Mouse (Mus musculus) C2C12 (cell line): ENCODE data around the gene Slit3.

Source experiments
- CTCF ChIP-seq: IDR thresholded peaks from one replicate; pipeline ENCODE4 v1.5.1; 2011; ENCODE audit not compliant: control insufficient read depth, insufficient read depth, insufficient read length
- MAX ChIP-seq: IDR thresholded peaks from one replicate; pipeline ENCODE4 v1.6.1; 2011; ENCODE audit warnings: mild to moderate bottlenecking, control low read depth
- MYOD1 ChIP-seq: IDR thresholded peaks from one replicate; pipeline ENCODE4 v1.6.1; 2011; ENCODE audit warnings: low read depth; ENCODE audit not compliant: control insufficient read depth, insufficient read length
- MYOG ChIP-seq: IDR thresholded peaks from one replicate; pipeline ENCODE4 v1.6.1; 2011; ENCODE audit not compliant: control insufficient read depth, insufficient read length; ENCODE audit errors: extremely low read depth
- USF1 ChIP-seq: IDR thresholded peaks from one replicate; pipeline ENCODE4 v1.6.1; 2011; ENCODE audit warnings: low read depth, mild to moderate bottlenecking, control low read depth, moderate library complexity

GRCm38 (mm10) chr11:35090629-35091335 is 30.2 kb upstream of the Slit3 start:
- TF ChIP-seq USF1 (peak; percentile 12), MYOG (no peak), MAX (no peak), CTCF (no peak), MYOD1 (no peak)
